Mouse (Mus musculus) kidney, embryonic 15.5 days (tissue): ENCODE measurements around the gene Map3k14. TPM values are rescaled to one million over a fixed set of nuclear protein-coding genes. Genes with fewer than 3 reads are reported as not detected.

ENCODE experiments used
- ATAC-seq: fragments of 200-750 bp; cut with Nextera tagmentation; replicated peaks from 2 replicates; pipeline ENCODE4 v1.8.0; 2017; ENCODE audit warnings: moderate TSS enrichment; ENCODE audit not compliant: low FRiP score
- H3K27ac ChIP-seq: fragments of 300-500 bp; sonication (generic); 2 replicates; pipeline ENCODE4 v1.5.1; 2015; ENCODE audit warnings: mild to moderate bottlenecking, inconsistent platforms
- H3K27me3 ChIP-seq: fragments of 300-500 bp; sonication (generic); 2 replicates; pipeline ENCODE4 v1.6.1; 2015; ENCODE audit warnings: inconsistent platforms
- H3K36me3 ChIP-seq: fragments of 300-500 bp; sonication (generic); 2 replicates; pipeline ENCODE4 v1.6.1; 2015; ENCODE audit warnings: inconsistent platforms
- H3K4me1 ChIP-seq: fragments of 300-500 bp; sonication (generic); 2 replicates; pipeline ENCODE4 v1.6.1; 2015; ENCODE audit warnings: inconsistent platforms
- H3K4me2 ChIP-seq: fragments of 300-500 bp; sonication (generic); 2 replicates; pipeline ENCODE4 v1.6.1; 2015; ENCODE audit warnings: moderate library complexity, mild to moderate bottlenecking, inconsistent platforms
- H3K4me3 ChIP-seq: fragments of 300-500 bp; sonication (generic); replicated peaks from 2 replicates; pipeline ENCODE4 v1.5.1; 2015; ENCODE audit warnings: mild to moderate bottlenecking, inconsistent platforms
- H3K9ac ChIP-seq: fragments of 300-500 bp; sonication (generic); 2 replicates; pipeline ENCODE4 v1.6.1; 2015; ENCODE audit warnings: mild to moderate bottlenecking, inconsistent platforms
- H3K9me3 ChIP-seq: fragments of 300-500 bp; sonication (generic); replicated peaks from 2 replicates; pipeline ENCODE4 v1.6.1; 2016; ENCODE audit warnings: inconsistent platforms
- WGBS: fragments of 180-500 bp; shearing (Covaris S2); methylation state at CpG from one replicate; pipeline ENCODE4 v1.1.7; 2015; ENCODE audit warnings: mixed read lengths; 5-methylcytosine and 5-hydroxymethylcytosine counted together
- polyA plus RNA-seq: library from polyadenylated mRNA; unstranded; fragments of >200 nt; fragmentation: Nextera tagmentation; extraction: Ambion mirVana; gene quantifications from 2 replicates; pipeline ENCODE4 v1.2.1, GENCODE M21; 2015

Map3k14 gene
- polyA plus RNA-seq, 1 experiment from 2014 or later, result 4.9 TPM

DNA sequence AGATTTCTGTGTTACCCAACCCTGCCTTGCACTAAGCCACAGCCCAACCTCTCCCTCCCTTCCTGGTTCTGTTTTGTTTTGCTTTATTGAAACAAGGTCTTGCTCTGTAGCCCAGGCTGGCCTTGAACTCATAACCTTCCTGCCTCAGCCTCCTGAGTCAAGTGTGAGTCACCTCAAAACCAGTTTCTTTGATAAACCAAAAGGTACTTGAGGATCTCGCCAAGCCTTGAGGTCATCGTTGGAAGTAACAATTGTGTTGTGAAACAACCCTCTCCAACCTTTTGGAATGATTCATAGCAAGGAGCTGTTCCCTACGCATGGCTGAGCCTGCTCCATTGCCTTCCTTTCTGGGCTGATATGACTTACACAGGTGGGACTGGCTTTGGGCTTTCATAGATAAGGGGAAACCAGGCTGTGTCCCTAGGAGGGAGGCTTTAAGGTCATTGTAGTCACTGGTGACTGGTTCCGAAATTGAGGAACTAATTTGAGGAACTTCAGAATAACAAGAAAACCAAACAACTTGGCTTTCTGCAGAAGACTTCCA, 9.3 kb downstream of the Map3k14 start:
- no peak for ATAC-seq

DNA sequence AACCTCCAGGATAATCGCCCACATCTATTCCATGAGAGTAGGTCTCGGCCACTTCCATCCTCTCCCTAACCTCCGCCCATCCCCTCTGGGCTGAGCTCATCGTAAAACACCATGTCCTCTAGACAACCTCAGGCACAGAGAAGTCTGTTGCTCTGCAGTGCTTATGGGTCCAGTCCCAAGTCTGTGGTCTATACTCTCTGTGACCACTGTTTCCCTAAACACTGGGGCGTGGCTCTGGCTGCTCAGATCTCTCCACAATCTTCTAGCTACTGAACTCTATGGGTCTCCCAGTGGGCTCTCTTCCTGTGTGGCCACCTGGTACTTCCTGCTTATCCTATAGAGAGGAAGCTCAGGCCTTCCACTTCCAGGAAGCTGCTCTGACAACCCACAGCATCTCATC, 13.7 kb downstream of the Map3k14 start:
- ATAC-seq, result no peak
- no peak overlapping the region for H3K4me3 ChIP-seq

More for the DNA sequence above, 9.3 kb downstream of the Map3k14 start:
- 80% methylated on average over 4 of the region's 4 CpGs for WGBS
- no peaks in the 10 kb centered on the region for H3K27me3 ChIP-seq
- H3K9ac ChIP-seq, result no peak overlapping the region
- H3K4me1 ChIP-seq, result peaks cover 51% of the 10 kb centered on the region
- H3K36me3 ChIP-seq, result no peaks in the 10 kb centered on the region
- H3K4me2 ChIP-seq, result no peak overlapping the region
- H3K27ac ChIP-seq, result no peak overlapping the region
- no peak overlapping the region for H3K4me3 ChIP-seq
- H3K9me3 ChIP-seq, result no peaks in the 10 kb centered on the region

DNA sequence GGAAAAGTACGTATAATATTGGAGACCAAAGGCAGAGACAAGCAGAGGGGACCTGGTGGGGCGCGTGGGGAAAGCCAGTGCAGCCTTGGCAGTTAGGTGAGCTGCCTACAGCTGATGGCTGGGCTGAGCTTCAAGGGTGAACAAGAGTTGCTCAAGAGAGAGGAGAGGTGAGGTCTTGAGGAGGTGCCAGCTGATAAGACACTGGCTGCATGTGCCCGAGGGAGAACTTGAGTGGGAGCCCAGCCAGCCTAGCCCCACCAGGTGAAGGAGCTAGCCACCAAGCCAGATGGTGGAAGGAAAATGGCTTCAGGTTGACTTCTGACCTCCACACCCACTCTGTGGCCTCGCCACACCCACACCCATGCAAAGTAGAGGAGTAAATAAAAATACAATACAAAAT, 14.9 kb downstream of the Map3k14 start:
- no peak overlapping the region for H3K27ac ChIP-seq
- H3K9me3 ChIP-seq, result no peaks in the 10 kb centered on the region
- no peak overlapping the region for H3K4me2 ChIP-seq
- WGBS, result 87% methylated on average over 5 of the region's 5 CpGs
- H3K36me3 ChIP-seq, result no peaks in the 10 kb centered on the region
- H3K4me1 ChIP-seq, result peaks cover 22% of the 10 kb centered on the region
- H3K27me3 ChIP-seq, result no peaks in the 10 kb centered on the region
- ATAC-seq, result no peak
- no peak overlapping the region for H3K4me3 ChIP-seq
- H3K9ac ChIP-seq, result no peak overlapping the region

More for the DNA sequence above, 13.7 kb downstream of the Map3k14 start:
- Histone ChIP-seq H3K36me3 (no peaks in the 10 kb centered on the region), H3K4me2 (no peak overlapping the region), H3K9me3 (no peaks in the 10 kb centered on the region), H3K27ac (no peak overlapping the region), H3K9ac (no peak overlapping the region), H3K27me3 (no peaks in the 10 kb centered on the region), H3K4me1 (peaks cover 16% of the 10 kb centered on the region)
- 84% methylated on average over 5 of the region's 5 CpGs for WGBS

GRCm38 (mm10) chr11:103250324-103250723, 16.9 kb downstream of the Map3k14 start:
- H3K4me2 ChIP-seq, result no peak overlapping the region
- peaks cover 38% of the 10 kb centered on the region for H3K4me1 ChIP-seq
- no peaks in the 10 kb centered on the region for H3K36me3 ChIP-seq
- no peak overlapping the region for H3K4me3 ChIP-seq
- no peaks in the 10 kb centered on the region for H3K27me3 ChIP-seq
- H3K9me3 ChIP-seq, result no peaks in the 10 kb centered on the region
- WGBS, result 96% methylated on average over 3 of the region's 3 CpGs
- ATAC-seq, result no peak
- H3K27ac ChIP-seq, result no peak overlapping the region
- no peak overlapping the region for H3K9ac ChIP-seq

DNA sequence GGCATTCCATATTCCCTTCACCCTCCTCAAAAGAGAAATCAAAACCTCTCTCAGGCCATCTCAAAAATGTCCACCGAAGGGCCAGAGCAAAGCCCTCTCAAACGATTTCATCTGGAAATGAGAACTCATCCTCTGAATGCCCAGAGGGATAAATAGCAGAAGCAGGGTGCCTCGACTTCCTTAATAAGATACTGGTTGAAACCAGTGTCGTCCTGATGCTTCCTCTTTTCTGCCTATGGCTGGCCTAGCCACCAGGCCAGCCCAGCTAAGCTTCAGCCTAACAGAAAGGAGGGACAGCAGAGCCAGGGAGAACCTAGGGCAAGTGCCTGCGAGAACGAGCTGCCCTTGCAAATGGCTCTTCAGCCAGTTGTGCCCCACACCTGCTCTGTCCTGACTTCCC, 17.8 kb downstream of the Map3k14 start:
- H3K4me2 ChIP-seq, result no peak overlapping the region
- ATAC-seq, result no peak
- no peaks in the 10 kb centered on the region for H3K9me3 ChIP-seq
- no peaks in the 10 kb centered on the region for H3K27me3 ChIP-seq
- no peak overlapping the region for H3K4me3 ChIP-seq
- WGBS, result 65% methylated on average over 6 of the region's 6 CpGs
- H3K4me1 ChIP-seq, result peaks cover 38% of the 10 kb centered on the region
- no peak overlapping the region for H3K9ac ChIP-seq
- H3K27ac ChIP-seq, result 0 out of 2 replicates have a peak overlapping the region, but pooled peaks have one; percentile 3
- no peaks in the 10 kb centered on the region for H3K36me3 ChIP-seq

- Histone ChIP-seq H3K27me3 (no peaks in the 10 kb centered on the region), H3K9ac (no peak overlapping the region), H3K4me3 (no peak overlapping the region), H3K9me3 (no peaks in the 10 kb centered on the region), H3K36me3 (peaks cover 2% of the 10 kb centered on the region; the same call in 1 of the 2 replicates), H3K4me2 (no peak overlapping the region), H3K4me1 (peaks cover 38% of the 10 kb centered on the region), H3K27ac (no peak overlapping the region)
- no peak for ATAC-seq
- 72% methylated on average over 5 of the region's 5 CpGs for WGBS
Observed at GRCm38 (mm10) chr11:103248837-103249236, 18.4 kb downstream of the Map3k14 start.

- peak; percentile 61 for ATAC-seq
- Histone ChIP-seq H3K27me3 (no peaks in the 10 kb centered on the region), H3K4me3 (no peak overlapping the region), H3K27ac (peak overlapping the region; percentile 77), H3K9ac (no peak overlapping the region), H3K36me3 (peaks cover 9% of the 10 kb centered on the region; the same call in 1 of the 2 replicates), H3K4me2 (no peak overlapping the region), H3K4me1 (peaks cover 34% of the 10 kb centered on the region), H3K9me3 (no peaks in the 10 kb centered on the region)
- 53% methylated on average over 11 of the region's 11 CpGs for WGBS
Observed at GRCm38 (mm10) chr11:103247504-103248177, 19.6 kb downstream of the Map3k14 start.

DNA sequence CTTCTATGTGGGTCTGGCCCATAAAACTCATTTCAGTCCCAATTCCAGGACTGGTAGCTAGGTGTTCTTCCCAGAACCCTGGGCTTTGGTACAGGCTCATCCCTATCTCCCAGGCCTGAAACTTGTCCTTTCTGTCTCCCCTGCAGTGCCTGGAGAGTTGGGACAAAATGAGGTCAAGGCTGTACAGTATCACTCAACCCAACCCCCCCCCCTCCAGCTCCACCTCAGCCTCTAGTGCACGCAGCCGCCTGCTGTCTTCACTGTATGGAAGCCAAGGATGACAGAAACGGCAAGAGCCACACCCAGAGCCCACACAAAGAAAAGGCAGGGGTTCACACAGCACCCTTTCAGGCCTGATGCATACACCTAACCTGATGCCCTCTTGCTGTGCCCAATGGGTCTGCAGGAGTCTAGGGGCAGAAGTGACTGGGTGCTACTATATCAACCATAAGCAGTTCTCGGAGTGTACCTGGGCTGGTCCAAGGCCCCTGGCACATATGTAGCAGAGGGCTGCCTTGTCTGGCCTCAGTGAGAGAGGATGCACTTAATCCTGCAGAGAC, 20.5 kb downstream of the Map3k14 start:
- no peak overlapping the region for H3K9ac ChIP-seq
- no peaks in the 10 kb centered on the region for H3K9me3 ChIP-seq
- no peak overlapping the region for H3K4me2 ChIP-seq
- peak; percentile 27; the same call in 1 of the 2 replicates for ATAC-seq
- peaks cover 34% of the 10 kb centered on the region for H3K4me1 ChIP-seq
- H3K27ac ChIP-seq, result 0 out of 2 replicates have a peak overlapping the region, but pooled peaks have one; percentile 41
- H3K36me3 ChIP-seq, result peaks cover 10% of the 10 kb centered on the region; the same call in 1 of the 2 replicates
- 65% methylated on average over 4 of the region's 4 CpGs for WGBS
- H3K27me3 ChIP-seq, result no peaks in the 10 kb centered on the region
- no peak overlapping the region for H3K4me3 ChIP-seq

DNA sequence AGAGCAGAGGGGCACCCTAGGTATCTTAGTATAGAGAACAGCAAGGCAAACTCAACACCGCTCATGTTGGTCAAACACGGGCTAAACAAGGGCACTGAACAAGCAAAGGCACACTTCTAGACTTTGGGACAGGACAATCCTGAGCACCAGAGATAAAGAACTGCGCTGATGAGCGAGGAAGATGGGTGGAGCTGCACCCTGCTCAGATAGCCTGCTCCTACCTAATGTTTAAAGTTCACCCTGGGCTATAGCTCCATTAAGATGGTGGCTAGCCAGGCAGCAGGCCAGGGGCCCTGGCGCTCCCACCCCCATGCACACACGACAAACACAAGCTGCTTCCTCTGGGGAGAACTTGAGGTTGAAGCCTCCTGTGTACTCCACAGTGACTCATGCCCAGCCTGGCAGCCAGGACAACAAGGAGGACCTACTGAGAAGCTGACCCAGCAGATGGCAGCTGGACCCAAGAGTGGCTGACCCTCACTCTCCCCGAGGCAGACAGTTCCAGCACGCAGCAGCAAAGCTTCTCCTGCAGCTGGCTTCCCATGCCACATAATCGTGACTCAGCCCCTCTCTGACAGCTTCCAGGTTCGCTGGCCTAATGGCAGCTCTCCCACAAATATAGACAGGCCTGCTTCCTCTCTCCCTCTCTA, 21.1 kb downstream of the Map3k14 start:
- Histone ChIP-seq H3K27ac (0 out of 2 replicates have a peak overlapping the region, but pooled peaks have one; percentile 41), H3K4me3 (no peak overlapping the region), H3K27me3 (no peaks in the 10 kb centered on the region), H3K36me3 (peaks cover 16% of the 10 kb centered on the region; the same call in 1 of the 2 replicates), H3K4me1 (peaks cover 34% of the 10 kb centered on the region), H3K9ac (no peak overlapping the region), H3K9me3 (no peaks in the 10 kb centered on the region), H3K4me2 (no peak overlapping the region)
- WGBS, result 58% methylated on average over 10 of the region's 10 CpGs
- peak; percentile 11; the same call in 1 of the 2 replicates for ATAC-seq

GRCm38 (mm10) chr11:103244856-103245255, 22.4 kb downstream of the Map3k14 start:
- no peak for ATAC-seq
- H3K9me3 ChIP-seq, result no peaks in the 10 kb centered on the region
- H3K4me1 ChIP-seq, result peaks cover 41% of the 10 kb centered on the region
- H3K4me3 ChIP-seq, result no peak overlapping the region
- no peak overlapping the region for H3K9ac ChIP-seq
- H3K27ac ChIP-seq, result no peak overlapping the region
- no peaks in the 10 kb centered on the region for H3K27me3 ChIP-seq
- 94% methylated on average over 4 of the region's 4 CpGs for WGBS
- peaks cover 28% of the 10 kb centered on the region for H3K36me3 ChIP-seq
- no peak overlapping the region for H3K4me2 ChIP-seq

DNA sequence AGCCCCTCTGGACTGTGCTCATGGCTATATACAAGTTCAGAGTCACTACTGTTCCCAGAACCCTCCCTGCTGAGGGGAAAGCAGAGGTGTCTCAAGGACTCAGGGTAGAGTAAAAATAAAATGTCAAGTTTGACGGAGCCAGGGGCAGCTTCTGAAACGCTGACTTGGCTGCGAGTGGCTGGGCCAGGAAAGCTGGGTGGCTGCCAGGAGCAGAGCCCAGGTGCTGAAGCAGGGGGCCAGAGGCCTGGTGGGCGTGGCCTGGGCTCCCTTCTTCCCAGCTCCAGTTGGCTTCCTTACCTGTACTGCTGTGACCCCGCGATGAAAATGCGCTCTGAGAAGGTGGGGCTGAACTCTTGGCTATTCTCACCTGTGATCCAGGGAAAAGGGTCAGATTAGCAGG, 26.5 kb downstream of the Map3k14 start:
- ATAC-seq, result no peak
- Histone ChIP-seq H3K36me3 (peaks cover 62% of the 10 kb centered on the region), H3K4me1 (peaks cover 11% of the 10 kb centered on the region), H3K9me3 (no peaks in the 10 kb centered on the region), H3K4me2 (no peak overlapping the region), H3K4me3 (no peak overlapping the region), H3K27ac (peak overlapping the region; percentile 3; the same call in 1 of the 2 replicates), H3K9ac (no peak overlapping the region), H3K27me3 (no peaks in the 10 kb centered on the region)
- 48% methylated on average over 7 of the region's 7 CpGs for WGBS

- Histone ChIP-seq H3K36me3 (peaks cover 59% of the 10 kb centered on the region), H3K4me1 (peaks cover 17% of the 10 kb centered on the region), H3K27me3 (no peaks in the 10 kb centered on the region), H3K9me3 (no peaks in the 10 kb centered on the region), H3K4me3 (no peak overlapping the region), H3K4me2 (no peak overlapping the region), H3K9ac (no peak overlapping the region), H3K27ac (no peak overlapping the region)
- 79% methylated on average over 9 of the region's 9 CpGs for WGBS
- ATAC-seq, result no peak
Observed at GRCm38 (mm10) chr11:103237757-103238156, 29.5 kb downstream of the Map3k14 start.
